Mouse (Mus musculus): ENCODE measurements at regions not wholly inside any gene's neighbourhood (a gene's known extent, or its start where the extent isn't known, plus 50 kb on each side); places are given as distances from the start of the nearest gene placed in this dataset.

DNA sequence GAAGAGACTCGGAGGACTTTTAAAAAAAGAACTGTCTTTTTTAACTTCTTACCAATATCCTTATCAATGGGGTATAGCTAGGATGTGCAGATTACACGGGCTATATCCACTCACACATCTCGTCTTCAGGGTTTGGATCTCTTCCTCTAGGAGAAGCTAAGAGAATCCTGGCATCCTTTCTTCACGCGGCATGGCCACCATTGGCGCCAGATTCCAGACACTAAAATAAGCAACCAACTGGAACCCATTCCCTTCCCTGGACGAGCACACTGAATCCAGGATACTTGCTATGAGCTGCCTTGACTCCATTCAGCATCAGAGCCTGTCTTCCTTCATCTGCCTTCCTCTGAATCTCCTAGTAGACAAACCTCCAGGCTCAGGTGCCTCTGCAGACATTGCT, 223.7 kb downstream of the Agtpbp1 start:
- TF ChIP-seq CTCF (conservative IDR thresholded peaks at IDR 0.05; ENCODE audit: low read length) (no peak), POU5F1 (IDR thresholded peaks at IDR 0.05; ENCODE audit: borderline replicate concordance, low read length) (no peak)

Measured in E14TG2a.4 (cell line).